Mouse (Mus musculus) right cerebral cortex, postnatal 25 days (tissue): ENCODE data around the gene Bad.

Source experiments
- DNase-seq: peaks from one replicate; pipeline ENCODE4 v3.0.0; 2022

Gene Bad

DNA sequence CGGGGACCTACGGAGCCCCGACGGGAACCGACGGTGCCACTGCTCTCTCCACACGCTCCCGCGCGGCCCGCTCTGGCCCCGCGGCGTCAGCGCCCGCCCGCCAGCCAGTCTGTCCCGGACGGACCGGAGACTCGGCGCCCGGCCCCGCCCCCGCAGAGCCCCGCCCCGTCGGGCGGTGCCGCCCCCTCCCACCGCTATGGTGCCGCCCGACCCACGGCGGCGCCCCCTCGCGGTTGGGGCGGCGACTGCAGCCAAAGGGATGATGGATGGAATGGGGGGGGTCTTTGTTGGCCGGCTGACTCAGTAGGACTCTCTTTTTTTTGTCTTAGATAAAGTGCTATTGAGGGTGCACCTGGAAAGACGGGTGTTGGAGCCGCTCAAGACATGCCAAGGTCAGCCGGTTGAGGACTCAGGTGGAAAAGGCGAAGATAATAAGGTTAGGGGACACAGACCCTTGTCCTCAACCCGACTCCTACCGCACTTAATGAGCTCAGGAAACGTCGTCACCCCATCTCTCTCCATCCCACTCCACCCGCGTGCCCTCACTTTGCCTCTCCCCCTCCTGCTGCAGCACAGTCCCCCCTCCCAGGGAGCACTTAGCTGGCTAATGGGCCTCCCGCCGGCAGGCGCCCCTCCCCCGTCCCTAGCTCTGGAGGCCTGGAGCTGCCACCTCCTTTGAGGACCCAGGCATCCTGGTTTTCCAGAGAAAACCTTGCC is 28.2 kb downstream of the Bad start:
- DNase-seq = no peak

- no peak for DNase-seq
Measured at GRCm38 (mm10) chr19:6970460-6971085, 28.9 kb downstream of the Bad start.

DNA sequence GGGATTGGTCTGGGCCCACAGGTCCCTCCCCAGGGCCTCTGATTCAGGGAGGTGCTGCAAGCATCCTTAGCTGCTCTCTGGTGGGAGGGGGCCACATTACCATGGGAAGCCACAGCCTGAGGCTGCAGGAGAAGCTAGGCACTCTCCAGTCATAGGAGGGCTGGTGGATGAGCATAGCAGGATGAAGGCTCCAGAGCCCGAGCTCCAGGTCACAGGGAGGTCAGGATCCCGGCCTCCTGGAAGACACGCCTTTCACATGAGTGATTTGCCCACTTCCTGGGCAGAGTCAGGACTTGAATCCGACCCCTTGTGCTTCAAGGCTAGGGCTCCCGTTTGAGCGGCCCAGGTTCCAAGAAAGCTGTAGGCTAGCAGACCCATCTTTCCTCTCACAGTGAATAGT is 30.0 kb downstream of the Bad start:
- DNase-seq = no peak

DNA sequence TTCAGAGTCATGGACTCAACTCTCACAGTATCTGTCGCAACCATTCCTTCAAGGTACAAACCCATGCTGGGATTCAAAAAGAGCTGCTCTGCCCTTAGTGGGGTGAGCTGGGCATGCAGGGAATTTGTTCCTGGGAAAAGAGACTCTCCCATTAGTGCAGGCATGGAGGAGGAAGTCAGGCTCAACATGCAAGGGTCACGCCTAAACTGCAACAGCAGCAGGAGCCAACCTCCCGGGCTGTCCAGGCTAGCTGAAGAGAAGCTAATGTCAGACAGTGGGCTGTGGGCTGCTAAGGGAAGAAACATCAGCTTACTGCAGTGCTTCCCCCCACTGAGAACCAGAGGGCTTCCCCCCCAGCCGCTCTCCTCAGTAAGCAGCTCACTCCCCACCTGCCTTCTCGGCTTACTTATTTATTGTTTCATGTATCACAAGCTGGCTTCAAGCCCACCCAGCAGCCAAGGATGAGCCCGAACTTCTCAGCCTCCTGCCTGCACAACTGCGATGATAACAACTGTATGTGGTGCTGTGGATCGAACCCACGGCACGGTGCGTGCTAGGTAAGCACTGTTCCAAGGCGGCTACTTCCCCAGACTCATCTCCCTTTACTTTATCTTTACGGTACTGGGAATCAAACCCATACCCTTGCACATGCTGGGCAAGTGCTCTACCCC is 30.7 kb downstream of the Bad start:
- no peak for DNase-seq

DNA sequence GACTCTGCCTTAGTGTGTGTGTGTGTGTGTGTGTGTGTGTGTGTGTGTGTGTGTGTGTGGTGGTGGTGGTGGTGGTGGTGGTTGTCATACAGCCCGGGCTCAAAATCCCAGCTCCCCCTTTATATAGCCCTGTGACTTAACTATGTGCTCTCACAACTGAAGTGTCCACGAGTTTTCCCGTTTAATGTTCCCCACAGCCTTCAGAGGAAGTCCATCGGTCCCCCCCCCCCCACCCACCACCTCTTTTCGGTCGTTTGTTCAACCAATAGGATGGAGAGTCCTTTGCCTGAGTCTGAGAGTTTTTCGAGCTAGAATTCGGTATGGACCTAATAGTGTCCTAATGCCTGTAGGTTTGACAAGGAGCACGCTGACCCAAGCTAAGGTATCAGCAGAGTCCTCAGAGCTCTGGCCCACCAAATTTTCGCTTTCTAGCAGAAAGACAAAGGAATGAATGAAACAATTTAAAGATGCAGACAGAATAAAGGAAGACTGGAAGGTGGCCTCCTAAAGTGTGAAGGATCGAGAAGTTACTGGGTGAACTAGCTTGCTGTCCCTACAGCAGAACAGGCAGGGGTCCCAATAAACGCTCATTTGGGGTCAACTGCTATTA is 32.0 kb downstream of the Bad start:
- no peak for DNase-seq

DNA sequence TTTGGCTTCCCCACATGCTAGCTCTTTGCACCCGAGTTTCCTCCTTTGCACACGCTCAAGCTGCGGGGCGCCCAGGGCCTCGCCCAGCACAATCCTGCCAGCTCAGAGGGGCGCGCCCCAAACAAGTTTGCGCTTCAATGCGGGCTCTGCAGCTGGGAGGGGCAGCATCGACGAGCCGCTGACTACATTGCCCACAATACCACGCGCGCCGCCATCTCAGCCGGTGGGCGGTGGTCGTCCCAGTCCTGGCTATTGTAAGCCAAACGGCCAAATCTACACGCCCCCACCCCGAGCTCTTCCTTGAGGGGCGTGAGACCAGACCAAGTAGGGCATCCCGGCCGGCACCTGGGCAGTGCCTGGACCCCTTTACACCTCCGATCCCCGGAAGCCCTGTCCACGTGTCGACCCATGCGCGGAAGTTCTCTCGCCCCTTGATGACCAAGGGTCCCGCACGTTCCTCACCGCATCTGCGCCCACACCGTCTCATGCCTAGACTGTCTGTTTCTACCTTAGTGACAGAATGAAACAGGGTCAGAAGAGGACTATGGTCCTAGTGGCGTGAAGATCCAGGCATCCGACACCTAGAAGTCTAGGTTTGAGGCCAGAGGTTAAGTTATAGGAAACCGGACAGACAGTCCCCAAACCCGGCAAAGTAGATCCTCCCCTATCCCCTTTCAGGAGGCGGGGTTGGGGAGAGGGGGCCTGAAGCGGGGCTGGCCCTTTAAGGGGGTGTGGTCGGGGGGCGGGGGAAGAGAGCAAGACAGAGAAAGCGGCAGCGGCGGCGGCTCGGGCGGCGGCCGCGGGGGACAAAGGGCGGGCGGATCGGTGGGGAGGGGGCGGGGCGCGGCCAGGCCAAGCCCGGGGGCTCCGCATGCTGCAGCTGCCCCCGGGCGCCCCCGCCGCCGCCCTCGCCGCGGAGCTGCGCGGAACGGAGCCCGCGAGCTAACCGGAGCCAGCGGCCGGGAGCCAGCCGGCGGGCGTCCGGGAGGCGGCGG is 32.8 kb downstream of the Bad start, which contains the start of gene Ppp1r14b:
Ppp1r14b (plus strand) TSS at position 758 of the 995 bp plus-strand sequence.
- peak; percentile 84 for DNase-seq

DNA sequence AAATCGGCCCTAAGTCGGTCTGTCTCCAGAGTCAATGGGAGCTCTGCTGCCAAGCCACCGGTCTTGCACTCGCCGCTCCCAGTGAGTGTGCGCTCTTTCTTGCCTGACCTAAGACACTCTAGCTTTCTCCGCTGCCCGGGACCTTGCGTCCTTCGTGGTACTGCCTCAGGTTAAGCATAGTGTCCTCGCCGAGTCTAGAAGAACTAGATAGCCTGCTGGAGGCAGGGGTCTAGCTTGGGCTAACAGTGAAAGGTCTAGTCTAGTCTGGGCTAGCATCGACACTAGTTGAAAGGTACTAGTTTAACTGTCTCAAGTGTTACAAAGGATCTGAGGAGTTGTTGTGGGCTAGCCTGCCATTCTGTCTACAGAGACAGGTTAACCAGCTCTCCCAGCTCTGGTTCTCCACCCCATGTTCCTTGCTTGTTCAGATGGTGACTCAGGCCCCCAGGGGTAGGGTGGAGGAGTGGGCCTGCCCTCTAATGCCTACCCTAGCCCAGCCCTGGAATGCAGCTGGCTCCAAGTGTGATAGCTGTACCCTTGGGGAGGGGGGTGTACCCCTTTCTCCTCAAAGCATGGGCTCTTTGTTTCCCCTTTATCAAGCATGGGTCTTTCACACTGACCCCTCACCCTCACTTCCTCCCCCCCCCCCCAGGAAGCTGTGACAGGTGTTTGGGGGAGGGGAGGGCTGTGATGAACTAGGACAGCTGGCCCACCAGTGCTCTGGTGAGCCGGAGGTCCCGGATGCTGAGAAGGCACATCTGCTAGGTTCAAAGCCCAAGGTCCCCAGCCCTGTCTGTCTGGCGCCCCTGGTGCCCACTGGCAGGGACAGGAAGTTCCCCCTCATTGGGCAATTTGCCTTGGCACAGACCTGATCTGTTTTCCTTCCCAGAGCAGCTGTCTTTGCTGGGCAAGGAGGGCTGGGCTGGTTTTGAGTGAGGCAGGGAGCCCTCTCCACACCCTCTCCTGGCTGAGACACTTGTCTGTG is 34.2 kb downstream of the Bad start, which contains the start of gene Plcb3:
Plcb3 (minus strand) TSS at position 934 of the 985 bp plus-strand sequence.
- peak; percentile 52 for DNase-seq

DNA sequence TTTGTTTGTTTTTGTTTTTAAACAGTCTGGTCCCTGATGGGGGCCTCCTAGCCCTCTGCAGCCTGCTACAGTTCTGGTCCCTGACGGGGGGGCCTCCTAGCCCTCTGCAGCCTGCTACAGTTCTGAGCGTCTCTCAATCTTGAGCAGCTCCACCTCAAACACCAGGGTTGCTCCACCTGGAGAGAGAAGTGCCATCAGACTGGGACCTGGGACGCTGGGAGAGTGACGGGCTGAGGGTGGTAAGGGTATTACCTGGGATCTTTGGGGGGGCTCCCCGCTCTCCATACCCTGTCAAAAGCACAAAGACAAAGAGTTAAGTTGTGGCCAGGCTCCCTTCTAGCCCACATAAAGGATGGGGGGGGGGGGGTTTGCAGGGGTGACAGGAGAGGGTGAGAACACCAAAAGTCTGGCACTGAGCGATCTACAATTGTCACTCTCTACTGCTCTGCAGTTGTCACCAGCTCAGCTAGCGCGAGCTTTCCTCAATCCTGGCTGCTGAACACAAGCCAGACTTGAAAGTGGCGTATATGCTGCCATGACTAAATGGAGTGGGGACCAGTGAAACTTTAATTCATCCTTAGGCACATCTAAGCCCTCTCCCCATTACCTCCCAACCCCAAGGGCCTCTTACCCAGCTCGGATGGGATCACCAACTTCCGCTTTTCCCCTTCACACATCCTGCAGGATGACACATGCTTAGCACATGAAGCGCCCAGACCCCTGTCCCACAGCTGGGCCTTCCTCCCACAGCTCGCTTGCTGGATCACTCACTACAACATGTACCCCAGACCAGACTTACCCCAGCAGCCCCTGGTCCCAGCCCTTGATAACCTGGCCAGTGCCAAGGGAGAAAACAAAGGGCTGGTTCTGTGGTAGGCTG is 36.3 kb downstream of the Bad start:
- no peak for DNase-seq

GRCm38 (mm10) chr19:6978639-6978974 is 36.9 kb downstream of the Bad start:
- no peak for DNase-seq

GRCm38 (mm10) chr19:6979001-6979479 is 37.4 kb downstream of the Bad start:
- DNase-seq = no peak

GRCm38 (mm10) chr19:6979486-6980380 is 38.1 kb downstream of the Bad start:
- DNase-seq = peak; percentile 99

DNA sequence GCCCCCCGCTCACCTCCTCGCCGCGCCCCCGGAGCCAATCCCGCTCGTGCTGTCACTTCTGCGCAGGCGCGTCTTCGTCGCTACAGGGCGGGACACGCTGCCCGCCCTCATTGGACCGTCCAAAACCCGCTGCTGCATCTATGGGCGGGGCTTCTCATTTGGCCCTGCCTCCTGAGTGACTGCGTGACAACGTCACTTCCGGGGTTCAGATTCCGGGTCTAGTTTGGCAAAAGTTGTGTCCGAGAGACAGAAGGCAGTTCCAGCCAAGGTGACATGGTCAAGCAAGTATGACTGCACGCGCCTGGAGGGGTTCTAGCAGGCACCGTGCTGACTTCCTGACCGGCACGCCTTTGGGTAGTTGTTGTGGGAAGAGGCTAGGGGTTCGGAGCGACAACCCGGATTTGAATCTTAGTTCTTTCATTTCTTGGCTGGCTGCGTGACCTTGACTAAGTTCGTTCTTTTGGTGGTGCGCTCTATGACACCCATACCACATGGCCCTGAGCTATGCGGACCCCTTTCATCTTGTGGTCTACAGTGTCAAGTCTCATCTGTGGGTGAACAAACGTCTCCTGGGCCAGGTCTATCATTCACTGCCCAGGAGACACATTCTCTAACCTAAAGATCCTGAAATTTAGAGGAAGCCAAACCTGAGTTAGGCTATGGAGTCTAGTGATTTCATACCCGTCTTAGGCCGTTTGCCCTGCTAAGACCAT is 38.9 kb downstream of the Bad start, which contains the start of gene Fkbp2:
Fkbp2 (minus strand) TSS at position 121 of the 713 bp plus-strand sequence.
- DNase-seq = peak; percentile 99

DNA sequence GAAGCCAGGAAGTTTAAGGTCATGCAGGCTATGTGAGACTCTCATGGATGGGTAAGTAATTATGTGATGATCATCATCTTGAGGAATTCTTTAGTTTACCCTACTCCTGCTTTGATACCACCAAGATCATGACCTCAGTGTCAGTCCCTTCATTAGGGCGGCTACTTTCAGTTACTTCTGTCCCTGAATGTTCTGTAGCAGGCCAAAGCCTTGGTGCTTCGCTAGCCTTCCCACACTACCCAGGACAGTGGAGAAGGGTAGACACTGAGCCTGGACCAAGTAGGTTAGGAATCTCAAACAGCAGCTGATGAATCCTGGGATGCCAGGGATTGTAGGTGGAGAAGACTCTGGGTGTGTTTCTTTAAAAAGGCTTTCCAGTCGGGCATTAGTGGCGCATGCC is 39.8 kb downstream of the Bad start:
- DNase-seq = no peak

DNA sequence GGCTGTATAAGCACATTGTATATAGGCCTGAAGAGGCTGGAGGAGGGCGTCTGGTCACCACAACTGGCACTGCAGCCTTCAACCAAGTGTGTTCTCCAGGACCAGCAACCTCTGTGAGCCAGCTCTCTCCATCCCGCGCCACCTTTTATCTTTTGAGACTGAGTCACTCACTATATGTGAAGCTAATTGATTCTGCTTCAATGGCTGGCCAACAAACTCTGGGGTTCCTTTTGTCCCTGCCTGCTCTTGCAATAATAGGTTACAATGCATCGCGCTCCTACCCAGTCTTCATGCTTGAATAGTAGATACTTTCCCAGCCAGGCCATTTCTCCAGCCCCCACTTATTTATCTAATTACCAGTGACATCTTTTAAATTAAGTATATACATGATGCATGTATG is 42.0 kb downstream of the Bad start:
- DNase-seq = no peak

- no peak for DNase-seq
Measured at GRCm38 (mm10) chr19:6985300-6985699, 43.6 kb downstream of the Bad start.

- no peak for DNase-seq
Measured at GRCm38 (mm10) chr19:6985951-6986708, 44.5 kb downstream of the Bad start.
